Mouse (Mus musculus) myocyte (in vitro differentiated cells): ENCODE measurements around the gene Acox2.

Experiments
- E2F4 ChIP-seq: IDR thresholded peaks from one replicate; pipeline ENCODE4 v1.6.1; 2011; ENCODE audit warnings: mild to moderate bottlenecking, control low read depth, moderate library complexity; ENCODE audit not compliant: insufficient read depth
- MAX ChIP-seq: IDR thresholded peaks from one replicate; pipeline ENCODE4 v1.6.1; 2011; ENCODE audit warnings: low read depth, mild to moderate bottlenecking, control low read depth
- POLR2A ChIP-seq: IDR thresholded peaks from one replicate; pipeline ENCODE4 v1.6.1; 2011; ENCODE audit warnings: low read depth, mild to moderate bottlenecking, control low read depth, moderate library complexity; ENCODE audit not compliant: insufficient read length

- no peak for TF ChIP-seq MAX
- TF ChIP-seq E2F4 = no peak
- TF ChIP-seq POLR2A = no peak
Observed at GRCm38 (mm10) chr14:8249206-8249605, 9.9 kb downstream of the Acox2 start.
